Mouse (Mus musculus) olfactory bulb, adult 2 months (tissue): ENCODE results near the gene Vcam1. TPM values are rescaled to one million over a fixed set of nuclear protein-coding genes. Genes with fewer than 3 reads are reported as not detected.

ENCODE experiments used
- H3K27ac ChIP-seq: fragments of 200-500 bp; 2 replicates; pipeline ENCODE4 v1.5.1; 2012; ENCODE audit warnings: low read depth, low read length; ENCODE audit not compliant: insufficient read depth
- H3K4me1 ChIP-seq: fragments of 200-500 bp; 2 replicates; pipeline ENCODE4 v1.6.1; 2012; ENCODE audit warnings: low read length; ENCODE audit not compliant: control insufficient read depth, insufficient read depth
- H3K4me3 ChIP-seq: fragments of 200-500 bp; 2 replicates; pipeline ENCODE4 v1.5.1; 2012; ENCODE audit warnings: mild to moderate bottlenecking, low read depth, low read length, moderate library complexity; ENCODE audit not compliant: insufficient read depth
- CTCF ChIP-seq: fragments of 200-500 bp; IDR thresholded peaks from 2 replicates; pipeline ENCODE4 v1.5.1; 2012; ENCODE audit warnings: low read depth, mild to moderate bottlenecking, low read length, moderate library complexity; ENCODE audit not compliant: insufficient read depth
- POLR2A ChIP-seq: fragments of 200-500 bp; IDR thresholded peaks from 2 replicates; pipeline ENCODE4 v1.6.1; 2012; ENCODE audit warnings: mild to moderate bottlenecking, low read depth, low read length, moderate library complexity; ENCODE audit not compliant: insufficient read depth
- WGBS: fragments of 180-500 bp; shearing (Covaris S2); methylation state at CpG from one replicate; pipeline ENCODE4 v1.1.7; 2018; 5-methylcytosine and 5-hydroxymethylcytosine counted together
- polyA plus RNA-seq: library from polyadenylated mRNA; stranded (reverse); fragments of >200 nt; gene quantifications from 2 replicates; pipeline ENCODE4 v1.2.4, GENCODE M21; 2012; ENCODE audit warnings: low replicate concordance; ENCODE audit not compliant: missing spikeins, insufficient read depth, insufficient read length

Vcam1 gene
- polyA plus RNA-seq, 1 experiment: 87.8 TPM

GRCm38 (mm10) chr3:116150056-116150632 is 20.7 kb upstream of the Vcam1 start:
- no peak overlapping the region for H3K4me3 ChIP-seq
- no peaks in the 10 kb centered on the region for H3K4me1 ChIP-seq
- WGBS: 93% methylated on average over 13 of the region's 13 CpGs
- TF ChIP-seq CTCF (no peak), POLR2A (no peak)
- H3K27ac ChIP-seq: no peak overlapping the region

GRCm38 (mm10) chr3:116149096-116149495 is 19.6 kb upstream of the Vcam1 start:
- H3K4me1 ChIP-seq: no peaks in the 10 kb centered on the region
- 73% methylated on average over 4 of the region's 4 CpGs for WGBS
- no peak overlapping the region for H3K27ac ChIP-seq
- no peak for TF ChIP-seq CTCF
- no peak overlapping the region for H3K4me3 ChIP-seq

DNA sequence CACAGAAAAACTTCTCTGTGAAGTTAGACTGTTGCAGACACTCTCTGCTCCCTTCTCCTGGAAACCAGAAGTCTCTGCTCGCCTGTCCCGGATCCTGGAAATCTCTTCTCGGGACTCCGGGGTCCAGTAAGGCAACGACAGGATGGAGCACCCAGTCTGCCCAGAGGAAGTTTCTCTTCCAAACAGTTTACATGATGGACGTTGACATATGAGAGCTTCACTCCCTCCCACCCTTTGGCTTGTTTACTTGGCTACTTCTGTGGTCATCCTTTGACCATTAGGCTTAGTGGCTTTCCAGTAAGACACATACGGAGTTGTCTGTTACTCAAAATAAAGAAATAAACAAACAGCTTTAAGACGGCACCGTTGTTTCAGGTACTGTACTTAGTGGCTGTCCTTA is 19.2 kb upstream of the Vcam1 start:
- Histone ChIP-seq H3K27ac (no peak overlapping the region), H3K4me1 (no peaks in the 10 kb centered on the region), H3K4me3 (no peak overlapping the region)
- WGBS: 85% methylated on average over 9 of the region's 9 CpGs
- no peak for TF ChIP-seq POLR2A
- TF ChIP-seq CTCF: no peak

DNA sequence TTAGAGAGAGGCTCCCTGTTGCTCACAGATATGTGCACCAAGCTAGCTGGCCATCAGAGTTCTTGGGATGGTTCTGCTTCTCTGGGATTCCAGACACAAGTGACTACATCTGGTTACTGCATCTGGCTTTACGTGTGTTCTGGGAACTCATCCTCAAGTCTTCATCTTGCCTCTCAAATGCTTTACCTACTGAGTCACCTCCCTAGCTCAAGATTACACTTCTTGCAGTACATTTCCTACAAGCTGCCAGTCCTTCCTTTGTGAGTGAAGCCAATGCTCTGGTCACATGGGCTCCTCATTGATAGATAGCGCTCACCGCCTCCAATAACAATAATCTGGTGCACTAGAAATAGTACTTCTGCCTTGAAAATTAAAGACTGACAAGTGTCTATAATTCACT is 11.7 kb upstream of the Vcam1 start:
- TF ChIP-seq POLR2A (no peak), CTCF (no peak)
- WGBS: 94% methylated on average over 3 of the region's 3 CpGs
- H3K27ac ChIP-seq: no peak overlapping the region
- no peak overlapping the region for H3K4me3 ChIP-seq
- H3K4me1 ChIP-seq: no peaks in the 10 kb centered on the region

GRCm38 (mm10) chr3:116139000-116139399 is 9.5 kb upstream of the Vcam1 start:
- Histone ChIP-seq H3K4me1 (no peaks in the 10 kb centered on the region), H3K27ac (no peak overlapping the region), H3K4me3 (no peak overlapping the region)
- 86% methylated on average over 5 of the region's 5 CpGs for WGBS
- TF ChIP-seq POLR2A: no peak
- no peak for TF ChIP-seq CTCF

DNA sequence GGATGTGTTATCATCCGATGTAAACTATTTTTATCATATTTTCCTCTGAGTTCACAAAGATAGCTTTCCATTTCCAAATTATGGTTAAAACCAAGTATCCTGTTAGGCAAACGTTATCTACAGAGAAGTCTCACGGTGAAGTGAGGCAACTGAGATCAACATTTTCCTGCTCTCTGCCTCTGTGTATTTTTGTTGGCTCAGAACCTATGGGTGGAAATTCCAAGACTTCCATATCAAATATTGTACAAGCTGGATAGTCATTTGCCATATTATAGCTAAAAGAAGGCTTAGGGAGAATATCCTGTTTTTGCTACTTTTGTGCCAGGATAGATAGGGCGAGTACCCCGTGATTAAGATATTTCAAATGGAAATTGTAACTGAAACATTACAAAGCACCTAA is 8.6 kb upstream of the Vcam1 start:
- TF ChIP-seq CTCF: no peak
- WGBS: 88% methylated on average over 5 of the region's 5 CpGs

DNA sequence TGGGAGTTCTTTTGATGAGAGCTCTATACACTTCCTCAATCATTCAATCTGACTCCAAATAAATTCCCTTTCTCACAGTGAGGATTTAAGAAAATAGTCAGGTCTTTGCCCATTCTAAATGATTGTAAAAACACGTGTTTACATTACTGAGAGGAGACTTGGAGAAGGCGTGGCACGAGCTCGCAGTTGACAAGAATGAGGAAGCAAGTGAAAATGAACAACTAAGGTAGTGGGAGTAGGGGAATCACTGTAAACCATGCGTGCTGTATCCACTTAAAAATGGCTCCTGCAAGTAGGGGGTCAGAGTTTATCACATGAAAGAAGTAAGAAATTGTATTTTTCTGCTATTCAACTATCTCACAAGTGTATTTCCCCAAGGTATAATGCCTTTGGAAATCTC is 3.9 kb upstream of the Vcam1 start:
- Histone ChIP-seq H3K4me3 (no peak overlapping the region), H3K27ac (no peak overlapping the region), H3K4me1 (no peaks in the 10 kb centered on the region)
- no peak for TF ChIP-seq POLR2A
- no peak for TF ChIP-seq CTCF
- WGBS: 84% methylated on average over 5 of the region's 5 CpGs

More for the DNA sequence above, 8.6 kb upstream of the Vcam1 start:
- no peak overlapping the region for H3K4me3 ChIP-seq
- no peak overlapping the region for H3K27ac ChIP-seq
- H3K4me1 ChIP-seq: no peaks in the 10 kb centered on the region

- TF ChIP-seq POLR2A: no peak
- TF ChIP-seq CTCF: no peak
- 91% methylated on average over 3 of the region's 3 CpGs for WGBS
- Histone ChIP-seq H3K4me3 (no peak overlapping the region), H3K27ac (no peak overlapping the region), H3K4me1 (no peaks in the 10 kb centered on the region)
Observed at GRCm38 (mm10) chr3:116130711-116131110, 1.2 kb upstream of the Vcam1 start.

GRCm38 (mm10) chr3:116129841-116130595 is 530 bp upstream of the Vcam1 start:
- WGBS: 64% methylated on average over 4 of the region's 4 CpGs
- TF ChIP-seq POLR2A (no peak), CTCF (no peak)
- H3K4me3 ChIP-seq: no peak overlapping the region
- no peak overlapping the region for H3K27ac ChIP-seq
- H3K4me1 ChIP-seq: no peaks in the 10 kb centered on the region
